Comparison of ENCODE assay signal across 9 mouse cellular contexts in genomic region chr11:69269575-69269974, GRCm38 (mm10). TPM values are rescaled to one million over a fixed set of nuclear protein-coding genes. Genes with fewer than 3 reads are reported as not detected.
DNase-seq lines count a peak whose midpoint lies in the region; ATAC-seq and TF ChIP-seq lines count a peak whose summit lies in the region.
"Had no signal": no experiment of that assay in that cellular context is flagged by ENCODE, and none has a peak within 500 bp of the region (broad histone marks: within the 10 kb centered on the region; RNA-seq: fewer than 3 reads in every experiment).

No protein-coding gene starts in this region.

- 14% methylated on average over 13 of the region's 13 CpGs for WGBS in bone marrow, adult 2 months
- 16% methylated on average over 13 of the region's 13 CpGs for WGBS in embryonic facial prominence, embryonic 14.5 days
- WGBS in limb, embryonic 14.5 days = 18% methylated on average over 13 of the region's 13 CpGs
- 17% methylated on average over 13 of the region's 13 CpGs for WGBS in stomach, embryonic 15.5 days

- no peaks in the 10 kb centered on the region for H3K9me3 ChIP-seq in embryonic facial prominence, embryonic 14.5 days (ENCODE audit: control insufficient read depth, low read length)
- H3K9me3 ChIP-seq in limb, embryonic 14.5 days (ENCODE audit: control insufficient read depth, low read length) = no peaks in the 10 kb centered on the region
- H3K9me3 ChIP-seq in stomach, embryonic 15.5 days = no peaks in the 10 kb centered on the region

- TF ChIP-seq POLR2A in bone marrow, adult 2 months (IDR thresholded peaks at IDR 0.05; ENCODE audit: borderline replicate concordance, control insufficient read depth, low read depth, low read length) = no peak
- no peak for TF ChIP-seq POLR2A in limb, embryonic 14.5 days (IDR thresholded peaks at IDR 0.05; ENCODE audit: borderline replicate concordance, extremely low read depth, insufficient read depth, insufficient read length)

- H3K36me3 ChIP-seq in embryonic facial prominence, embryonic 14.5 days (ENCODE audit: control insufficient read depth, insufficient read depth, low read length) = no peaks in the 10 kb centered on the region
- no peaks in the 10 kb centered on the region for H3K36me3 ChIP-seq in limb, embryonic 14.5 days (ENCODE audit: control insufficient read depth, insufficient read depth, low read length)
- H3K36me3 ChIP-seq in stomach, embryonic 15.5 days = no peaks in the 10 kb centered on the region

- no peak overlapping the region for H3K9ac ChIP-seq in embryonic facial prominence, embryonic 14.5 days (ENCODE audit: low read depth, low read length)
- no peak overlapping the region for H3K9ac ChIP-seq in limb, embryonic 14.5 days (ENCODE audit: low read depth, low read length, severe bottlenecking)
- no peak overlapping the region for H3K9ac ChIP-seq in stomach, embryonic 15.5 days

- DNase-seq in heart, adult 18-20 months = peak; percentile 56 to 87
- DNase-seq in heart, adult 11 months = no peak
- DNase-seq in embryonic facial prominence, embryonic 14.5 days (ENCODE audit: low spot score) = peak; percentile 81
- DNase-seq in kidney, adult 8-10 months = peak; percentile 32 to 70
- peak; percentile 83 for DNase-seq in limb, embryonic 14.5 days (ENCODE audit: low spot score)
- DNase-seq in naive thymus-derived CD4-positive, alpha-beta T cell, adult 2 months (ENCODE audit: low read depth) = peak; percentile 86

- ATAC-seq in embryonic facial prominence, embryonic 14.5 days (ENCODE audit: low read depth) = 0 out of 2 replicates have a peak, but pooled peaks have one; percentile 39
- no peak for ATAC-seq in limb, embryonic 14.5 days (ENCODE audit: low FRiP score, low read depth)
- ATAC-seq in stomach, embryonic 15.5 days (ENCODE audit: insufficient read depth, low FRiP score, low read depth) = peak; percentile 14; the same call in 1 of the 2 replicates

- no peaks in the 10 kb centered on the region for H3K27me3 ChIP-seq in embryonic facial prominence, embryonic 14.5 days (replicated peaks; ENCODE audit: control insufficient read depth, insufficient read depth, low read length)
- H3K27me3 ChIP-seq in limb, embryonic 14.5 days (ENCODE audit: control insufficient read depth, insufficient read depth, low read length) = no peaks in the 10 kb centered on the region
- 0 out of 2 replicates have a peak, but pooled peaks cover 5% of the 10 kb centered on the region for H3K27me3 ChIP-seq in stomach, embryonic 15.5 days (replicated peaks)

- peaks cover 1% of the 10 kb centered on the region for H3K4me1 ChIP-seq in bone marrow, adult 2 months (ENCODE audit: control insufficient read depth, insufficient read depth, low read length)
- H3K4me1 ChIP-seq in embryonic facial prominence, embryonic 14.5 days (ENCODE audit: control insufficient read depth, insufficient read depth, low read length) = no peaks in the 10 kb centered on the region
- H3K4me1 ChIP-seq in limb, embryonic 14.5 days (ENCODE audit: control insufficient read depth, insufficient read depth, low read length) = no peaks in the 10 kb centered on the region
- peaks cover 5% of the 10 kb centered on the region; the same call in 1 of the 2 replicates for H3K4me1 ChIP-seq in stomach, embryonic 15.5 days

- peak; percentile 39 for TF ChIP-seq CTCF in bone marrow, adult 2 months (IDR thresholded peaks at IDR 0.05; ENCODE audit: control insufficient read depth, insufficient read depth, low read length)

- H3K27ac ChIP-seq in bone marrow, adult 2 months (ENCODE audit: control insufficient read depth, insufficient read depth, low read depth, low read length, poor library complexity) = no peak overlapping the region
- H3K27ac ChIP-seq in embryonic facial prominence, embryonic 14.5 days (replicated peaks; ENCODE audit: low read depth, low read length) = no peak overlapping the region
- H3K27ac ChIP-seq in limb, embryonic 14.5 days (replicated peaks; ENCODE audit: low read depth, low read length) = no peak overlapping the region
- H3K27ac ChIP-seq in stomach, embryonic 15.5 days = no peak overlapping the region

- H3K4me2 ChIP-seq in embryonic facial prominence, embryonic 14.5 days (ENCODE audit: low read depth, low read length) = peak overlapping the region; percentile 34
- H3K4me2 ChIP-seq in limb, embryonic 14.5 days (replicated peaks; ENCODE audit: low read depth, low read length, severe bottlenecking) = no peak overlapping the region
- peak overlapping the region; percentile 30; the same call in 1 of the 2 replicates for H3K4me2 ChIP-seq in stomach, embryonic 15.5 days

- H3K4me3 ChIP-seq in bone marrow, adult 2 months (replicated peaks; ENCODE audit: control insufficient read depth, low read depth, low read length) = no peak overlapping the region
- no peak overlapping the region for H3K4me3 ChIP-seq in embryonic facial prominence, embryonic 14.5 days (ENCODE audit: low read depth, low read length)
- no peak overlapping the region for H3K4me3 ChIP-seq in limb, embryonic 14.5 days (replicated peaks; ENCODE audit: low read length)
- H3K4me3 ChIP-seq in stomach, embryonic 15.5 days (replicated peaks) = no peak overlapping the region

RNA-seq across cellular contexts. Expression of gene Gucy2e, which starts 32.7 kb away (rescaled TPM):
- 1 to 10 TPM; 1.3 to 1.5 TPM for total RNA-seq in heart, adult 18-20 months (2021)
- not detected in 2 replicates for polyA plus RNA-seq in bone marrow, adult 2 months (2011; ENCODE audit: insufficient read depth, insufficient read length, low replicate concordance, missing spikeins)
- 0.15 and 0.33 TPM in 2 replicates for polyA plus RNA-seq in embryonic facial prominence, embryonic 14.5 days (2014; fragmentation: Nextera tagmentation; extraction: Ambion mirVana)
- 0.09 and 0.14 TPM in 2 replicates for polyA plus RNA-seq in limb, embryonic 14.5 days (2012; rRNA removed)
- polyA plus RNA-seq in limb, embryonic 14.5 days (2014; fragmentation: Nextera tagmentation; extraction: Ambion mirVana) = 0.06 and 0.12 TPM in 2 replicates
- polyA plus RNA-seq in stomach, embryonic 15.5 days (2015; fragmentation: Nextera tagmentation; extraction: Ambion mirVana) = 0.04 TPM in 1 of 2 replicates, not detected in the other
- polyA plus RNA-seq: liver, embryonic 16.5 days had no signal

RNA-seq across cellular contexts. Expression of gene Cntrob, which starts 54.0 kb away (rescaled TPM):
- total RNA-seq in heart, adult 18-20 months (2021) = 1 to 10 TPM; 2.8 TPM
- 43.7 and 59.8 TPM in 2 replicates for polyA plus RNA-seq in bone marrow, adult 2 months (2011; ENCODE audit: insufficient read depth, insufficient read length, low replicate concordance, missing spikeins)
- polyA plus RNA-seq in embryonic facial prominence, embryonic 14.5 days (2014; fragmentation: Nextera tagmentation; extraction: Ambion mirVana) = 12.4 and 15.7 TPM in 2 replicates
- polyA plus RNA-seq in limb, embryonic 14.5 days (2012; rRNA removed) = 40.0 and 44.0 TPM in 2 replicates
- 14.6 and 15.7 TPM in 2 replicates for polyA plus RNA-seq in limb, embryonic 14.5 days (2014; fragmentation: Nextera tagmentation; extraction: Ambion mirVana)
- 18.6 and 19.5 TPM in 2 replicates for polyA plus RNA-seq in stomach, embryonic 15.5 days (2015; fragmentation: Nextera tagmentation; extraction: Ambion mirVana)

RNA-seq across cellular contexts. Expression of gene Trappc1, which starts 54.2 kb away (rescaled TPM):
- total RNA-seq in heart, adult 18-20 months (2021) = 10 to 100 TPM; 48.8 to 49.4 TPM
- polyA plus RNA-seq in bone marrow, adult 2 months (2011; ENCODE audit: insufficient read depth, insufficient read length, low replicate concordance, missing spikeins) = 50.7 and 71.7 TPM in 2 replicates
- 147 and 164 TPM in 2 replicates for polyA plus RNA-seq in embryonic facial prominence, embryonic 14.5 days (2014; fragmentation: Nextera tagmentation; extraction: Ambion mirVana)
- 92.7 and 93.7 TPM in 2 replicates for polyA plus RNA-seq in limb, embryonic 14.5 days (2012; rRNA removed)
- polyA plus RNA-seq in limb, embryonic 14.5 days (2014; fragmentation: Nextera tagmentation; extraction: Ambion mirVana) = 138 and 144 TPM in 2 replicates
- 146 and 157 TPM in 2 replicates for polyA plus RNA-seq in stomach, embryonic 15.5 days (2015; fragmentation: Nextera tagmentation; extraction: Ambion mirVana)

RNA-seq across cellular contexts. Expression of gene Kcnab3, which starts 56.5 kb away (rescaled TPM):
- total RNA-seq in heart, adult 18-20 months (2021) = under 1 TPM in 1 of 2 experiments, not detected in 1; 0.23 TPM
- not detected in 2 replicates for polyA plus RNA-seq in bone marrow, adult 2 months (2011; ENCODE audit: insufficient read depth, insufficient read length, low replicate concordance, missing spikeins)
- 1.7 and 2.0 TPM in 2 replicates for polyA plus RNA-seq in embryonic facial prominence, embryonic 14.5 days (2014; fragmentation: Nextera tagmentation; extraction: Ambion mirVana)
- 4.0 and 4.1 TPM in 2 replicates for polyA plus RNA-seq in limb, embryonic 14.5 days (2012; rRNA removed)
- 2.0 and 2.2 TPM in 2 replicates for polyA plus RNA-seq in limb, embryonic 14.5 days (2014; fragmentation: Nextera tagmentation; extraction: Ambion mirVana)
- 1.3 TPM in 2 replicates for polyA plus RNA-seq in stomach, embryonic 15.5 days (2015; fragmentation: Nextera tagmentation; extraction: Ambion mirVana)
